Mouse (Mus musculus): ENCODE results near the gene 6330409D20Rik. TPM values are rescaled to one million over a fixed set of nuclear protein-coding genes. Genes with fewer than 3 reads are reported as not detected.

Gene 6330409D20Rik
- total and polyA plus RNA-seq, 2 experiments from 2014 or later, result 3.2 to 3.6 TPM

DNA sequence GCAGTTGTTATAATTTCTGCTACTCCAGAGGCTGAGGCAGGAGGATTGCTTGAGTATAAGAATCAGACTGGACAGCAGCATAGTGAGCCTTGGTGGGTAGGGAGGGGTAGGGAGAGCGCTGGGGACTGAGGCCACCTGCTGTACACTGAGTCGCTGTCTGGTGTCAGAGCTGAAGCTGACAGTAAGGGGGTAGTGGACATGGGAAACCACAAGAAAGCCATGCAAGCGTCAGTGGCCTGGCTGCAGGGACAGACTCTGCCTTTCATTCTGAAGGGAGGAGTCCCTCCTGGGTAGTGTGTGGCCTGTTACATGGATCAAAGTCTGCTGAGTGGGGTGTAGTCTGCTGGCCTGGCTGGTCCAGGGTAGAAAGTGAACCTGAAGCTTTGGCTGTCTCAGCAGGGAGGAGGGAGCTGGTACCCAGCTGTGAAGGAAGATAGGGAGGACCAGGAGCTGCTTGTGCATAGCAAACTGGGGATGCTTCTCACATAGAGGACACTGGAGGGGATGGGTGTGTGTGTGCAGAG is 4.4 kb downstream of the 6330409D20Rik start:
- no peak overlapping the region for H3K27ac ChIP-seq
- no peaks in the 10 kb centered on the region for H3K27me3 ChIP-seq (ENCODE audit: insufficient read depth, low read length)
- no peaks in the 10 kb centered on the region for H3K36me3 ChIP-seq (ENCODE audit: insufficient read depth, low read length)
- ATAC-seq, result no peak
- DNase-seq (ENCODE audit: low spot score), result no peak
- no peaks in the 10 kb centered on the region for H3K9me3 ChIP-seq (ENCODE audit: low read length)
- 31% methylated on average over 3 of the region's 3 CpGs for WGBS
- peaks cover 10% of the 10 kb centered on the region; the same call in 1 of the 2 replicates for H3K4me1 ChIP-seq (ENCODE audit: insufficient read depth, low read length)
- no peak for TF ChIP-seq CTCF (IDR thresholded peaks at IDR 0.05; ENCODE audit: low read depth)
- H3K4me3 ChIP-seq (ENCODE audit: low read length), result no peak overlapping the region
- no peak overlapping the region for H3K4me2 ChIP-seq (ENCODE audit: low read depth, low read length)
- no peak overlapping the region for H3K9ac ChIP-seq (replicated peaks; ENCODE audit: low read length)

DNA sequence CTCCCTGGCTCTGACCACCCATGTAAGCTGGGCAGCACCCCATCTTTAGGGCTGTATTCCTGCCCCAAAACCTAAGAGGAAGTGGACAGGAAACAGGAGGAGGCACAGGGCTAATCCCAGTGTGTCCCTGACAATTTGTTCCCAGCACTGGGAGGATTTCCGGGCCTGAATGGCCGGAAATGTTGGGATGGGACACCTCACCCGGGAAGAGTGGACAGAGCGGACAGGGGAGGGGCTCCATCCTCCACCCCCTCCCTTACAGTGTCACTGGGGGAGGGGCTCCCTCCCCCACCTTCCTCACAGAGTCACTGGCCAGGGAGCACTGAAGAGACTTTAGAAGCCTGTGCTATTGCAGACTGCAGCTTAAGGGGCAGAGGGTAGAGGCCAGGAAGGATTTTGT is 5.9 kb downstream of the 6330409D20Rik start:
- Histone ChIP-seq H3K4me1 (ENCODE audit: insufficient read depth, low read length) (no peaks in the 10 kb centered on the region), H3K9me3 (ENCODE audit: low read length) (no peaks in the 10 kb centered on the region), H3K4me2 (ENCODE audit: low read depth, low read length) (no peak overlapping the region), H3K27ac (no peak overlapping the region), H3K9ac (replicated peaks; ENCODE audit: low read length) (no peak overlapping the region), H3K4me3 (ENCODE audit: low read length) (no peak overlapping the region), H3K36me3 (ENCODE audit: insufficient read depth, low read length) (no peaks in the 10 kb centered on the region), H3K27me3 (ENCODE audit: insufficient read depth, low read length) (no peaks in the 10 kb centered on the region)
- 66% methylated on average over 4 of the region's 4 CpGs for WGBS
- no peak for DNase-seq (ENCODE audit: low spot score)
- no peak for TF ChIP-seq CTCF (IDR thresholded peaks at IDR 0.05; ENCODE audit: low read depth)
- no peak for ATAC-seq

DNA sequence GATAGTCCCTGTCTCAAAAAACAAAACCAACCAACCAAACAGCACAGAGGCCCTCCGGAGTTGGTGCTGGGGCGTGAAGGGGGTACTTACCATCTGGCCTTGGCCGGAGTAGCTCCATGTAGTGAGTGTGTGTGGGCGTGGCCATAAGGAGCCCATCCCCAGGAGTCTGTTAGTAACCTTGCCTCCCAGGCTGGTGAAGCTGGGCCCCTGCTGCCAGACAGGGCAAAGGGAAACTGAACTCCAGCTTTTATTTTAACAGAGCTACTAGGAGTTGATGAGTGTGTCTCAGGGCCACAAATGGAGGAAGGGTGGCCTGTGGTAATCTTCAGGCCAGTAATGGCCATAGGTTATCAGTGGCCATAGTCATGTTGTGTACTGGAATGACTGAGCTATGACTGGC is 6.3 kb downstream of the 6330409D20Rik start:
- no peak for DNase-seq (ENCODE audit: low spot score)
- Histone ChIP-seq H3K27me3 (ENCODE audit: insufficient read depth, low read length) (no peaks in the 10 kb centered on the region), H3K36me3 (ENCODE audit: insufficient read depth, low read length) (no peaks in the 10 kb centered on the region), H3K4me1 (ENCODE audit: insufficient read depth, low read length) (no peaks in the 10 kb centered on the region), H3K4me2 (ENCODE audit: low read depth, low read length) (no peak overlapping the region), H3K9me3 (ENCODE audit: low read length) (no peaks in the 10 kb centered on the region), H3K4me3 (ENCODE audit: low read length) (no peak overlapping the region), H3K27ac (no peak overlapping the region), H3K9ac (replicated peaks; ENCODE audit: low read length) (no peak overlapping the region)
- no peak for TF ChIP-seq CTCF (IDR thresholded peaks at IDR 0.05; ENCODE audit: low read depth)
- WGBS, result 38% methylated on average over 4 of the region's 4 CpGs
- peak; percentile 28; the same call in 1 of the 2 replicates for ATAC-seq

DNA sequence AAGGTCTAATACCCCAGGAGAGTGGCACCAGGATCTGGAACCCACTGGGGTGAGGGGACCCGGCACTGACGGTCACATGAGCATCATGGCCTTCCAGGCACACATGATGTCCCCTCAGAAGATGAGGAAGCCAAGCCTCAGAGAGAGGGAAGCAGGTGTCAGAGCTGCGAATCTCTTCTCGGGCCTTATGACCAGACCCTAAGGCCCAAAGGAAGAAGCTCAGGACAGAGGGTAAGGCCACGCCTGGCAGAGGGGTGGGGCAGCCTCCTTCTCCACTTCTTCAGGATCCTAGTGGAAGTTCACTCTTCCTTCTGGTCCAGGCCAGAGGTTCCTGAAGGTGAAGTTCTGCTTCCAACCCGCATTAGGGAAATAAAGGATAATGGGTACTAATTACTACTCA is 8.1 kb downstream of the 6330409D20Rik start:
- Histone ChIP-seq H3K27me3 (ENCODE audit: insufficient read depth, low read length) (no peaks in the 10 kb centered on the region), H3K4me2 (ENCODE audit: low read depth, low read length) (no peak overlapping the region), H3K9ac (replicated peaks; ENCODE audit: low read length) (no peak overlapping the region), H3K4me3 (ENCODE audit: low read length) (no peak overlapping the region), H3K36me3 (ENCODE audit: insufficient read depth, low read length) (no peaks in the 10 kb centered on the region), H3K4me1 (ENCODE audit: insufficient read depth, low read length) (no peaks in the 10 kb centered on the region), H3K9me3 (ENCODE audit: low read length) (no peaks in the 10 kb centered on the region), H3K27ac (no peak overlapping the region)
- 77% methylated on average over 6 of the region's 6 CpGs for WGBS
- ATAC-seq, result no peak
- no peak for TF ChIP-seq CTCF (IDR thresholded peaks at IDR 0.05; ENCODE audit: low read depth)
- DNase-seq (ENCODE audit: low spot score), result no peak

DNA sequence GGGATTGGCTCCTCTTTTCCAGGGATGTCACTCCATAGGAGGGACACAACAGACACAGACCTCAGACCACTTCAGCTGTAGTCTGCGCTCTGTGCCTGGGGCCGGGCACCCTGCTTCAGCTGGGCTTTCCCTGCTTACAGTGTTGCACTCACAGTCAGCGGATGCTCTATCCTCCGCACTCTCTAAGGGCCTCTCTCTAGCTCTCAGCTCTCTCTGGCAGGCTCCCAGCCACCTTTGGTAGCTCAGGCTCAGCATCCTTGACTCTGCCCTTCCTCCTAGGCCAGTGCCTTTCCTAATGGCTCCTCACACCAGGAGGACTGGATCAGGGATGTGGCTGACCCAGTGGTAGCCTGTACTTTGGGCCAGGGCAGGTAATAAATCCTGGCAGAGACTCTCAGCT is 8.9 kb downstream of the 6330409D20Rik start:
- WGBS, result 70% methylated on average over 4 of the region's 4 CpGs
- TF ChIP-seq CTCF (IDR thresholded peaks at IDR 0.05; ENCODE audit: low read depth), result no peak
- no peaks in the 10 kb centered on the region for H3K9me3 ChIP-seq (ENCODE audit: low read length)
- H3K9ac ChIP-seq (replicated peaks; ENCODE audit: low read length), result no peak overlapping the region
- no peak overlapping the region for H3K4me2 ChIP-seq (ENCODE audit: low read depth, low read length)
- H3K27me3 ChIP-seq (ENCODE audit: insufficient read depth, low read length), result no peaks in the 10 kb centered on the region
- H3K4me1 ChIP-seq (ENCODE audit: insufficient read depth, low read length), result peaks cover 3% of the 10 kb centered on the region; the same call in 1 of the 2 replicates
- DNase-seq (ENCODE audit: low spot score) (no peak), ATAC-seq (no peak)
- H3K27ac ChIP-seq, result no peak overlapping the region
- no peak overlapping the region for H3K4me3 ChIP-seq (ENCODE audit: low read length)
- H3K36me3 ChIP-seq (ENCODE audit: insufficient read depth, low read length), result no peaks in the 10 kb centered on the region

DNA sequence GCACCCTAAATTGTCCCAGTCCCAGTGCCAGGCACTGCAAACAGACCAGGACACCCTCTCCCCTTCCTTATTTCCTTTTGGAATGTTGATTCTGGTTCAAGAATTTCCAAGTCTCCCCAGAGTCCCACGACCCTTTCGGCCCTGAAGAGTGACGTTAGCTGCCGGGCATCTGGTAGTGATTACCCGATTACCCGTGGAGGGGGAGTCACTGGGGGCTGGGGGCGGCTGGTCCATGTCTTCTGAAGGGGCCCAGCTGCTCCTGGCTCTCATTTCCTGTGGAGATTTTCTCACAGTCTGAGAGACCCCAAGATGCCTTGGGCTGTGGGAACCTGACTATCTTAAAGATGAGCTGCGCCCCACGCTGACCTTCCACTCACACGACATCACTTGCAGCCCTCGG is 10.0 kb downstream of the 6330409D20Rik start:
- Histone ChIP-seq H3K27me3 (ENCODE audit: insufficient read depth, low read length) (no peaks in the 10 kb centered on the region), H3K4me3 (ENCODE audit: low read length) (no peak overlapping the region), H3K9me3 (ENCODE audit: low read length) (no peaks in the 10 kb centered on the region), H3K36me3 (ENCODE audit: insufficient read depth, low read length) (no peaks in the 10 kb centered on the region), H3K9ac (replicated peaks; ENCODE audit: low read length) (no peak overlapping the region), H3K27ac (no peak overlapping the region), H3K4me1 (ENCODE audit: insufficient read depth, low read length) (peaks cover 3% of the 10 kb centered on the region; the same call in 1 of the 2 replicates), H3K4me2 (ENCODE audit: low read depth, low read length) (no peak overlapping the region)
- no peak for DNase-seq (ENCODE audit: low spot score)
- ATAC-seq, result no peak
- 54% methylated on average over 11 of the region's 11 CpGs for WGBS
- TF ChIP-seq CTCF (IDR thresholded peaks at IDR 0.05; ENCODE audit: low read depth), result no peak

DNA sequence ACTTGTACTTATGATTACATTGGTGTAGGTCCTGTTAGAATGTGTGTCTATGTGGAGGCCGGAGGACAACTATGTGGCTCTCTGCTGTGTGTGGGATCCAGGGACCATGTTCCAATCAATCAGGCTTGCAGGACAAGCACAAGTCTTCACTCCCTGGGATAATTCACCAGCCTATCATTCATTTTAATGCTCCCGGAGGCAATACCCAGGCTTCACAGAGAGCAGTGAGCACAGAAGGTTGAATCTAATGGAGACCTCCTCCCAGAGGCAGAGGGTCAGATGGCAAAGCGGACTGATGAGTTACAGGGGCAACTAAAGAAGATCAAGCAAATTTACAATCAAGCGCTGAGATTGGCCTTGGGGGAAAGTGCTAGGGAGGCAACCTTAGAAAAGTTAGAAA is 11.3 kb downstream of the 6330409D20Rik start:
- no peaks in the 10 kb centered on the region for H3K9me3 ChIP-seq (ENCODE audit: low read length)
- peaks cover 3% of the 10 kb centered on the region; the same call in 1 of the 2 replicates for H3K4me1 ChIP-seq (ENCODE audit: insufficient read depth, low read length)
- H3K4me2 ChIP-seq (ENCODE audit: low read depth, low read length), result no peak overlapping the region
- ATAC-seq (no peak), DNase-seq (ENCODE audit: low spot score) (no peak)
- H3K27ac ChIP-seq, result no peak overlapping the region
- H3K27me3 ChIP-seq (ENCODE audit: insufficient read depth, low read length), result no peaks in the 10 kb centered on the region
- H3K9ac ChIP-seq (replicated peaks; ENCODE audit: low read length), result no peak overlapping the region
- 79% methylated on average over 4 of the region's 4 CpGs for WGBS
- TF ChIP-seq CTCF (IDR thresholded peaks at IDR 0.05; ENCODE audit: low read depth), result no peak
- no peak overlapping the region for H3K4me3 ChIP-seq (ENCODE audit: low read length)
- H3K36me3 ChIP-seq (ENCODE audit: insufficient read depth, low read length), result no peaks in the 10 kb centered on the region

All from hindbrain, postnatal 0 days (tissue).